Mouse (Mus musculus) lung, adult 10 weeks (tissue): Measurements from ENCODE around the gene Upk3b. TPM values are rescaled to one million over a fixed set of nuclear protein-coding genes. Genes with fewer than 3 reads are reported as not detected.

Experiments
- polyA plus RNA-seq: library from polyadenylated mRNA; stranded (reverse); fragments of 350-450 nt; fragmentation: Illumina TruSeq; extraction: RNeasy Lipid Tissue Mini Kit (QIAGEN cat#74804); gene quantifications from one replicate; pipeline ENCODE4 v1.2.3, GENCODE M21; 2014; ENCODE audit warnings: low read depth, low replicate concordance; ENCODE audit not compliant: insufficient read depth

Gene Upk3b
- 31.1 TPM for polyA plus RNA-seq

DNA sequence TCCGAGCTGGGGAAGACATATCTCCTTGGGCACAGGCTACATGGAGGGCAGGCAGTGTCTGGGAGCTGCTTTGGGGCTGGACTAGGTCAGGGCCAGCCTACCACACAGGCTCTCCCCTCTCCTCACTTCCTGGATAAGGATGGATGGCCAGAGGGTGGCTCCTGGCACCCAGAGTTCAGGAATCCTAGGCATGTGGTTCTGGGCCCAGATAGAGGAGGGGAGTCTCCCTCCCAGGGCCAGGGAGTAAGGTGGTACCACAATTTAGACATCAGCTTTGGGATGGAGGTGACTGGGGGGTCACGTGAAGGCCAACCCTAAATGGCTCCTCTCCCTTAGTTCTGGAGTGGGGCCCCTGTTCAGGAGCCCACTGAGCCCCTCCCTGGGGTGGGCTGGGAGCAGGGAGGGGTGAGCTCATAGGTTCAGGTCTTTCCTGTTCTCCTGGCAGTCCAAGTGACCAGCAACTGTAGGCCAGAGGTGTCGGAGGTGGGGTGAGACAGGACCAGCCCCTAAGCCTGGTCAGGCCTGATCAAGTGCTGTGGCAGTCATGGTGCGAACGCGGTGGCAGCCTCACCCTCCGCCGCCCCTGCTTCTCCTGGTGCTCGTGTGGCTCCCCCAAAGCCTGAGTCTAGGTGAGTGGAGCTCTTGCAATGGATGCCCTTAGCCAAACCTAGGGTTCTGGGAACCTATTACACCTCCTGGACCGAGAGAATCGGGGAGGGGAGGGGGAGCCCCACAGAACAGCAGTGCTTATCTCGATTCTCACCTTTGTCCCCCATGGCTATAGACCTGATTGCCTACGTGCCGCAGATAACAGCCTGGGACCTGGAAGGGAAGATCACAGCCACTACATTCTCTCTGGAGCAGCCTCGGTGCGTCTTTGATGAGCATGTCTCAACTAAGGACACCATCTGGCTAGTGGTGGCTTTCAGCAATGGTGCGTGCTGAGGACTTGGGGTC lies at the start of gene Upk3b:
Gene Upk3b (plus strand): TSS at position 239 of the 957 bp plus-strand sequence.

DNA sequence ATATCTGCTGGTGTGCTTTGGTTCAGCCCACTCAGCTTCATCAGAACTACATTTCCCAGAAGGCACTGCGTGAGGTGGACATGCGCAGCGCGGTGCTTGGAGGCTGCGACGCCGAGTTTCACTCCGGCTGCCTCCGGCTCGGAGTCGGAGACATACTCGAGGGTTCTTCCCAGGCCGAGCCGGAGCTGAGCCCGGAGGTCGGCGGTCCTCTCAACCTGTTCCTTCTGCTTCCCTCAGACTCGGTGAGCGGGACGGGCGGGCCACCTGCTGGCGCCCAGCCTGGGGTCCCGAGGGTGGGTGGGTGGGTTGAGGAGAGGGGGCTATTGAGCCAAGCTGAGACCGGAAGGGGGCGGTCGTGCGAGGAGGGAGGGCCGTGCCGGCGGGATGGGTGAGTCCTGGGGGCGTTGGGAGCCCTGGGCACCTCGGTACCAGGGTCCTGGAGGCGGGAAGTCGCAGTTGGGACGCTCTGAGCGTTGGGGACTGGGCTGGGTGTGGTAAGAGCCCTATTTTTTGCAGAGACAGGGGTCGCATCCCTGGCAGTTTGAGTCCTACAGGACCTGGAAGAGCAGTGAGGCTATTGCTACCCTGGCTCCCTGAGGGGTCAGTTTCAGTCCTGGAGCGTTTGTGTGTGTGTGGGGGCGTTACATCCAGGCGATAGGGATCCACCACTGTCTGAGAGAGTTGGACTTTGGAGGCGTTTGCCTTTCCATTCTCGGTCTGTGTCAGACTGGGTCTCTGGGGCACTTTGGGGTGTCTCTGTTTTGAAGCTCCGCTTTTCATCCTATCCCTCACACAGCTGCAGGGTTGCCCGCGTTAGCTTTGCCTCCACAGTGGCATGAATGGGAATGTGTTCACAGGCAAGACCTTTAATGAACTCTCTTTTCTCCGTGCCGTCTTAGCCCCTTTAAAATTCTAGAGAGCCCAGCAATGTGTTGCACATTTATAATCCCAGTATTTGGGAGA lies 43.3 kb upstream of the Upk3b start, which contains the start of gene Dtx2:
Gene Dtx2 (plus strand): TSS at position 76 of the 963 bp plus-strand sequence.

DNA sequence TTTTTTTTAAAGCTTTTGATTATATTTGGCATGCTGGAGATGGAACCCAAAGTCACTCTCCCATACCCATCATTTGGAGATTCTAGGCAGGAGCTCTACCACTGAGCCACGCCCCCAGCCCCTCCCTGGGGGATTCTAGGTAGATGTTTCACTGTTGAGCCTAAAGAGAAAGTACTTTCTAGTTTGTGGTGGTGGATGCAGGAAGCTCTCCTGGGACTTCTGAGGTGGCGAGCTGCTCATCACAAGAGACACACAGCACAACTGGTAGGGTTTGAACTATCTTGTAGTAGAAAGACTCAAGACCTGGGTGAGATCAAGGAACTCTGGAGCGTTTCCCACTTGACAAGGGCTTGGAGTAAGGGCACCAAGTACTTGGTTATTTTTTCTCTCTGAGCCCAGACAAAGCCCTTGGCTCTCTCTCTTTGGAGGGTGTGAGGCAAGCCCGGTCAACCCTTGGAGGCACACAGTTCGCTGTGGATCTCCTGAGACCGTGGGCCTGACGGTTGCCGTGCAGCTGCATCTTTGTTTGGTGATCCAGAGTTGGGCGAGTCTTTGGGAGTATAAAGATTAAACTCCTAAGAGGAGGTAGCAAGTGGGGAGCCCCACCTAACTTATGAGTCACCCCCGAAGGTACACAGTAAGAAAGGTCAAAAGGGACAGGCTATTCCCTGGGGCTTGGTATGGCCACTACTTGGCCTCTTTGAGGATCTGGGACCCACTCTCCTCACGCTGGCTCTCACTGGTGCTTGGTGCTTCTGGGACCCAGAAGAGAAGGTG lies 16.2 kb downstream of the Upk3b start, which contains the start of gene Upk3bl:
Gene Upk3bl (plus strand): TSS at position 192 of the 777 bp plus-strand sequence.

DNA sequence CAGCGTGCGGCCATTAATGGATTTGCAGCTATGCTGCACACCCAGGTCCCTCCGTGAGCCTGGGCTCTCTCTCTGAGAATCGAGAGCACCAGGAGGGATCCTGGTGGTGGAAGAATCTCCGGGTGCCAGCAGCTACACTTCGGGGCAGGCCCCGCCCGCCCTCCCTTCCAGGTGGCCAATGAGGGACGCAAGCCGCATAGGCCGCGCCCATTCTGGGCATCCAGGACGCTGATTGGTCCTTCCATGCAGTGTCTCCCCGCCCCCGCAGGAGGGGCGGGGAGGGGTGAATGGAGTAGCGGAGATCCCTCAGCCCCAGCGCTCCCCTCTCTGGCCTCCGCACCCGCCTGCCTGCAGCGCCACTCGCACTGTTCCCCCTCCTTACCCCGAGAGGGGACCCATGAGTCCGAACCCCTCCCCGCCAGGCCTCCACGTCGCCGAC lies 45.4 kb downstream of the Upk3b start, which contains the start of gene Rasa4:
Gene Rasa4 (plus strand): TSS at position 248 of the 439 bp plus-strand sequence.

Other genes starting within 250 kb of the Upk3b start
- not detected for gene Srrm3, start 231.6 kb upstream of the Upk3b start, polyA plus RNA-seq
- 179 TPM for gene Hspb1, start 150.6 kb upstream of the Upk3b start, polyA plus RNA-seq
- 53.1 TPM for gene Ywhag, start 103.9 kb upstream of the Upk3b start, polyA plus RNA-seq
- gene Ssc4d, start 64.0 kb upstream of the Upk3b start, polyA plus RNA-seq: 1.0 TPM
- not detected for gene Zp3, start 58.4 kb upstream of the Upk3b start, polyA plus RNA-seq
- gene Dtx2, start 43.7 kb upstream of the Upk3b start, polyA plus RNA-seq: 9.9 TPM
- not detected for gene Upk3bl, start 16.0 kb downstream of the Upk3b start, polyA plus RNA-seq
- gene Rasa4, start 45.4 kb downstream of the Upk3b start, polyA plus RNA-seq: 7.2 TPM
- 83.0 TPM for gene Polr2j, start 78.1 kb downstream of the Upk3b start, polyA plus RNA-seq
- 11.3 TPM for gene Lrwd1, start 97.6 kb downstream of the Upk3b start, polyA plus RNA-seq
- 7.6 TPM for gene Alkbh4, start 97.7 kb downstream of the Upk3b start, polyA plus RNA-seq
- 7.5 TPM for gene Orai2, start 132.2 kb downstream of the Upk3b start, polyA plus RNA-seq
- gene Prkrip1, start 160.5 kb downstream of the Upk3b start, polyA plus RNA-seq: 27.5 TPM
- gene Sh2b2, start 208.1 kb downstream of the Upk3b start, polyA plus RNA-seq: 2.1 TPM